Mouse (Mus musculus): ENCODE measurements around the gene Tubb1. TPM values are rescaled to one million over a fixed set of nuclear protein-coding genes. Genes with fewer than 3 reads are reported as not detected.

Gene Tubb1
- polyA plus RNA-seq, 1 experiment from 2014 or later = 4.9 TPM

GRCm38 (mm10) chr2:174502321-174502720 lies 51.8 kb downstream of the Tubb1 start:
- H3K4me3 ChIP-seq (ENCODE audit: low read depth, low read length) = no peak overlapping the region
- no peaks in the 10 kb centered on the region for H3K4me1 ChIP-seq (replicated peaks; ENCODE audit: control insufficient read depth, insufficient read depth, low read length)
- no peak overlapping the region for H3K27ac ChIP-seq (ENCODE audit: low read depth, low read length)
- no peak overlapping the region for H3K4me2 ChIP-seq (ENCODE audit: low read depth, low read length, severe bottlenecking)
- WGBS = 59% methylated on average over 5 of the region's 5 CpGs
- DNase-seq (ENCODE audit: low spot score) = peak; percentile 51
- H3K9me3 ChIP-seq (ENCODE audit: control insufficient read depth, low read length) = no peaks in the 10 kb centered on the region
- H3K9ac ChIP-seq (ENCODE audit: low read length) = no peak overlapping the region; the same call in 1 of the 2 replicates
- no peaks in the 10 kb centered on the region for H3K36me3 ChIP-seq (ENCODE audit: control insufficient read depth, insufficient read depth, low read length)
- H3K27me3 ChIP-seq (ENCODE audit: control insufficient read depth, insufficient read depth, low read length) = no peaks in the 10 kb centered on the region
- ATAC-seq (replicated peaks; ENCODE audit: low FRiP score) = peak; percentile 46; the same call in 1 of the 2 replicates

DNA sequence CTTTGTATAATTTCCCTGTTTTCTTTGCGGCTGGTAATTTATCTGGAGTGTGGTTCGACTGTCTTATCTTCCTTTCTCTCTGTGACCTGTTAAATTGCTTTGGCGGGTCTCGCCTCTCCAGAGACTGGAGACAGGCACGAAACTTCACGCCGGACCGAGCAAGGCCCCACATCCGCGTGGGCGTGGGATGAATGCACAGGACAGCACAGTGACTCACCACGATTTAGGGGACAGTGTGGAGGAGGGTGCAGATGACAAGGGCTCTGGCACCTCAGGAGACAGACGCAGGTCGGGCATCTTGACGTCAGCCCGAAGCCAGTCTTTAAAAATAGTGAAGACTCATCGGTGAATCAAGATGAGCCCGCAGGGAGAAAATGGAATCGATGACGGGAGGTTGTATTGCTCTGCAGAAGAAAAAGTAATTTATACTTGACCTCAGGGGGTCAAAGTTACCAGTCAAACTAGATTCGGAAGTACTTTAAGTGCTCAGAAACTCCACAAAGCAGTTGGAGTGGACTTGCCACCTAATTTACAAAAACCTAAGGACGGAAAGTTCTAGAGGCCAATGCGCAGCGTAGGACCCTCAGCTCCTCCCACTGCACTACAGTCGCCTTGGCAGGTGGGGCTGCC lies 52.5 kb downstream of the Tubb1 start:
- Histone ChIP-seq H3K9ac (ENCODE audit: low read length) (no peak overlapping the region), H3K4me1 (replicated peaks; ENCODE audit: control insufficient read depth, insufficient read depth, low read length) (no peaks in the 10 kb centered on the region), H3K4me2 (ENCODE audit: low read depth, low read length, severe bottlenecking) (no peak overlapping the region), H3K4me3 (ENCODE audit: low read depth, low read length) (no peak overlapping the region), H3K27ac (ENCODE audit: low read depth, low read length) (no peak overlapping the region), H3K36me3 (ENCODE audit: control insufficient read depth, insufficient read depth, low read length) (no peaks in the 10 kb centered on the region), H3K27me3 (ENCODE audit: control insufficient read depth, insufficient read depth, low read length) (no peaks in the 10 kb centered on the region), H3K9me3 (ENCODE audit: control insufficient read depth, low read length) (no peaks in the 10 kb centered on the region)
- ATAC-seq (replicated peaks; ENCODE audit: low FRiP score) = no peak
- WGBS = 88% methylated on average over 25 of the region's 25 CpGs
- DNase-seq (ENCODE audit: low spot score) = peak; percentile 44

Other genes starting within 250 kb of the Tubb1 start
- gene Gnas, start 166.4 kb upstream of the Tubb1 start, polyA plus RNA-seq (2014; fragmentation: Nextera tagmentation; extraction: Ambion mirVana) = 1,123 and 1,194 TPM in 2 replicates
- 6.5 and 7.3 TPM in 2 replicates for gene Gm20721, start 104.0 kb upstream of the Tubb1 start, polyA plus RNA-seq (2014; fragmentation: Nextera tagmentation; extraction: Ambion mirVana)
- 178 and 192 TPM in 2 replicates for gene Nelfcd, start 34.9 kb upstream of the Tubb1 start, polyA plus RNA-seq (2014; fragmentation: Nextera tagmentation; extraction: Ambion mirVana)
- 78.7 and 92.9 TPM in 2 replicates for gene Ctsz, start 11.7 kb upstream of the Tubb1 start, polyA plus RNA-seq (2014; fragmentation: Nextera tagmentation; extraction: Ambion mirVana)
- 600 and 613 TPM in 2 replicates for gene Atp5e, start 13.4 kb downstream of the Tubb1 start, polyA plus RNA-seq (2014; fragmentation: Nextera tagmentation; extraction: Ambion mirVana)
- gene Prelid3b, start 22.4 kb downstream of the Tubb1 start, polyA plus RNA-seq (2014; fragmentation: Nextera tagmentation; extraction: Ambion mirVana) = 127 and 132 TPM in 2 replicates
- not detected in 2 replicates for gene Zfp831, start 192.8 kb downstream of the Tubb1 start, polyA plus RNA-seq (2014; fragmentation: Nextera tagmentation; extraction: Ambion mirVana)

Data from forebrain, embryonic 11.5 days (tissue).